Mouse (Mus musculus) kidney, postnatal 14 days (tissue): ENCODE results near the gene Doc2g.
A peak's percentile ranks its signal among the peaks of the same experiment; 100 is the strongest.
"Not testable (repeated sequence)": the region's sequence is repeated elsewhere in the genome, so short reads cannot be mapped to it uniquely, and the experiment has no call there.

Experiments
- DNase-seq: peaks from one replicate; pipeline ENCODE4 v3.0.0; 2022; ENCODE audit warnings: mixed read lengths

The Doc2g gene

GRCm38 (mm10) chr19:4018743-4019583, 15.8 kb downstream of the Doc2g start:
- peak; percentile 90 for DNase-seq

- no peak for DNase-seq
Observed at GRCm38 (mm10) chr19:4023185-4023584, 20.1 kb downstream of the Doc2g start.

DNA sequence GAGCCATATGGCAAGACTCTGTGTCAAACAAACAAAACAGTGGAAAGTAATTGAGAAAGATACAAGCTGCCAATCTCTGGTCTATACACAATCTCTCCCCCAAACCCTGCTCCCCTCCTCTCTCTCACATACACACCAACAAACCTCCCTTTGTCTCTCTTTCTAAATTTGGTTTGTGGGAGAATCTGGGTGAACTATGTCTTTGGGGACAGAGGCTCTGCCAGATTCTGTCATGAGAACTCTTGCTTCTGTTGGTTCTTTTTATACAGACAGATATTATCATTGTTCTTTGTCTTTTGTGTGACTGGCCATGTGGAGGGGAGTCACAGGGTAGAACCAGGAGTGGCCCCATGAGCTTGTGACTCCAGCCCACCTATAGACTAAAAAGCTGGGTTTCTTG, 24.5 kb downstream of the Doc2g start:
- DNase-seq, result no peak

GRCm38 (mm10) chr19:4032668-4033067, 29.6 kb downstream of the Doc2g start:
- DNase-seq, result no peak

- peak; percentile 54 for DNase-seq
Observed at GRCm38 (mm10) chr19:4033298-4033697, 30.2 kb downstream of the Doc2g start.

DNA sequence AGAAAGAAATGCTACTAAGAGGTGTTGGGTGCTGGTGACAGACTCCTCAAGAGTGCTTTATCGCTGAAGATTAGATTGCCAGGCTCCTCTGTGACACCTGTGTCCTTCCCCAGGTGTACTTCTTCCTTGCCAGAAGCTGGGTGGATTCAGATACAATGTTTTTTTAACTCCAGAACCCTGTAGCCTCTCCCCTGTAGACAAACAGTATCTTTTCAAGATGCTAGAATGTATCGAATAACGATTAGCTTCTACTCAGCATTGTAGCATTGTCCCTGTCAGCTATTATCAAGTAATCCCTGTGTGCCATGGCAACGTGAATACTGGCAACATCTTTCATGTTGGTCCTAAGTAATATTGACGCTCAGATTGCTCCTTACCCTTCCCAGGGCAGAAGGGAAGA, 30.6 kb downstream of the Doc2g start:
- DNase-seq, result no peak

DNA sequence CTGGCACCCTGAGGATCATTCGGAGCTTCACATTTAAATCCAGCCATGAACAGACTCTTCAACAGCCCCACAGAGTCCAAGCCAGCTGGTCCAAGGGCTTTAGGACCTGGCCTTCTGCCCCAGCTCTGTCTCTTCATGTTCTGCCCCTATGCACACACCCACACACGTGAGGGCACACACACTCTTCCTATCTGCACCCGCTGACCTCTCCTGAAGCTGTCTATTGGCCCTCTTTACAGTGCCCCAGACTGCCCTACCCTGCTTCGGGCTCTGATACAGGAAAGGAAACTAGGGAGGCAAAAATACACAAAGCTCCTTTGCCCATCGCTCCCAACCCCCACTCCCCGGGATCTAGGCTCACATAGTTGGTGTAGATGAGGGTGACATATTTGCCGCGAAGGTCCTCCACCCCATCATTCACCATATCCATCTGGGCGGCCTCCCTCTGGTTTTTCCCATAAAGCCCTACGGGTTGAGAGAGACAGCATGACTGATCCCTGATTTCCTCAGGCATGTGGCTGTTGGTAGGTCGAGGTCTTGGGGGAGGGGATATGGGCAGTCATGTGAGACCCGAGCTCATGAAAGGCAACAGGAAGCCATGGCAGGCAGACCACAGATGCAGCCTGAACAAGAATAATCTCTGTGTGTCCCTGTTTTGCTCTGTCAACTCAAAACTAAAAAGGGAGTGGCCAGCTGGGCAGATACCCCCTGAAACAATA, 33.4 kb downstream of the Doc2g start:
- DNase-seq, result no peak

GRCm38 (mm10) chr19:4037154-4037787, 34.2 kb downstream of the Doc2g start:
- DNase-seq, result not testable (repeated sequence)

- DNase-seq, result peak; percentile 90
Observed at GRCm38 (mm10) chr19:4037788-4038232, 34.7 kb downstream of the Doc2g start, which contains the start of gene Gstp1. Gene Gstp1 (minus strand): TSS chr19:4037985.

DNA sequence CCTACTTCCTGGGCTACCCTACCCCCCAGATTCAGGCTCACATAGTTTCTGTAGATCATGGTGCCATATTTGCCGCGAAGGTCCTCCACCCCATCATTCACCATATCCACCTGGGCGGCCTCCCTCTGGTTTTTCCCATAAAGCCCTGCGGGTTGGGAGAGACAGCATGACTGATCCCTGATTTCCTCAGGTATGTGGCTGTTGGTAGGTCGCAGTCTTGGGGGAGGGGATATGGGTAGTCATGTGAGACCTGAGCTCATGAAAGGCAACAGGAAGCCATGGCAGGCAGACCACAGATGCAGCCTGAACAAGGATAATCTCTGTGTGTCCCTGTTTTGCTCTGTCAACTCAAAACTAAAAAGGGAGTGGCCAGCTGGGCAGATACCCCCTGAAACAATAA, 37.8 kb downstream of the Doc2g start:
- DNase-seq, result not testable (repeated sequence)

- DNase-seq, result not testable (repeated sequence)
Observed at GRCm38 (mm10) chr19:4041500-4041899, 38.4 kb downstream of the Doc2g start.

GRCm38 (mm10) chr19:4042124-4042523, 39.0 kb downstream of the Doc2g start:
- peak; percentile 28 for DNase-seq

DNA sequence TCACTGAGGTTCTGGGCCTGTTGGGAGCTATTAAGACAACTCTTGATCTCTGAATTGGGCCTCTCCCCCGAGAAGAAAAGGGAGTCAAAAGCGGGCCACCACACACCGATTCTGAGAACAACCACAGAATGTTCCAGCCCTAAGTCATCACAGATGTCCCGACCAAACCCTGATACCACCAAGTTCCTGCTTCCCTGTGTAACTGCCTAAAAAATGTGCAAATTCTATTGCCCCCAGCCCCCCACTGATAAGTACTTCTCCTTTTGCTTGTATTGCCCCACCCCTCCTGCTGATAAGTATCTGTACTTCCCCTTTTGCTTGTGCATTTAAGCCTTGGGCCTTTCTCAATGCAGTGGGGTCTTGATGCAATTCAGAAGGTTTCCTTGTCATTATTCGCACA, 41.0 kb downstream of the Doc2g start:
- DNase-seq, result not testable (repeated sequence)

DNA sequence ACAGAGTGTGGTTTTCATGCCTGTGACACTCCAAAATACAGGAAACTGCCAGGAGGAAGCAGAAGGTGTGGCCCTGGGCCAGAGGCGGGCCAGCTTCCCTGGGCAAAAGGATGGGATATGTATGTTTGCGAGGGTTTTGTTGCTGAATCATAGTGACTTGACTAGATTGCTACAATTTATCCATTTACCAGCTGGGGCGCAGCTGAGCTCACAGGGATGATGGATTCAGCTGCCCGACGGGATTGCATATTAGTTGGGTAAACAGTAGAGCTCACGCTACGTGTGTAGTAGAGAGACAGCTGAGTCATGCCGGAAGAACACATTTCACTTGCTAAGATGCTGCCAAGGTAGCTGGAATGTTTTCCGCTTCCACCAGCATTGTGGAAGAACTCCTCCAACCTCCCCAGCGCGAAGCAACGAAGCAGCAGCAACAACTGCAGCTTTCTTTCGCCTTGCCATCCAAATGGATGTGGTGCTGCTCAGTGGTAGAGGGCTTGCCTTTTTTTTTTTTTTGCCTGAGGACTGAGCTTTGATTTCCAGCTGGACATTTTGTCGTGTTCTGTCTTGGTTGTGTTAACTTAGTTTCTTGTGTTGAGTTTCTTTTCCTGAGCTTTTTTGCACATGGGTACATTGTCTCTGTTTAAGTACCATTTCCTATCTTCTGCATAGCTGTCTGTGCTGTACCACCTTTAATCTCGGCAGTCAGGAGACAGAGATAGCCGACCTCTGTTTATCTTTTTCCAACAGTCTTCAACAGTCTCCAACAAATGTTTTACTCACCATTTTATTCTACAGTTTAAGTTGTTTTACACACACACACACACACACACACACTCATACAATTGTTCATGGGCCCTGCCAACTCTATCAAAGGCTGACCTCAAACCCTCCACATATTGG, 43.1 kb downstream of the Doc2g start, which contains the start of gene Gstp2:
TSS of gene Gstp2 (minus strand) at position 58 of the 900 bp plus-strand sequence.
- DNase-seq, result peak; percentile 88

DNA sequence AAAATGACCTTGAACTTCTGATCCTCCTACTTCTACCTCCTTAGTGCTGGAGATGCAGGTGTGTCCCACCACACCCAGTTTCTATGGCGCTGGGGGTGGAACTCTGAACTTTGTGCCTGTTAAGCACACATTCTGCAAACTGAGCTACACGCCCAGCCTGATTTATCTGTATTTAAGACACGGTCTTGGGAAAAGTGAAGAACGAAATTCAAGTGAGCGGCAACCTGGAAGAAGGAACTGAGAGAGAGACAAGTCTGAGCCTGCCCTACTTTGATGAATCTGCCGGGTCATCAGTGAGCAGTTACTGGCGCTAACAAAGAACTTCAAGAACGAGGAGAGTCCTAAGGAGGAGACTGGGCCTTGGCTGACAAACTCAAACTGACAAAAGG, 43.7 kb downstream of the Doc2g start:
- DNase-seq, result no peak

DNA sequence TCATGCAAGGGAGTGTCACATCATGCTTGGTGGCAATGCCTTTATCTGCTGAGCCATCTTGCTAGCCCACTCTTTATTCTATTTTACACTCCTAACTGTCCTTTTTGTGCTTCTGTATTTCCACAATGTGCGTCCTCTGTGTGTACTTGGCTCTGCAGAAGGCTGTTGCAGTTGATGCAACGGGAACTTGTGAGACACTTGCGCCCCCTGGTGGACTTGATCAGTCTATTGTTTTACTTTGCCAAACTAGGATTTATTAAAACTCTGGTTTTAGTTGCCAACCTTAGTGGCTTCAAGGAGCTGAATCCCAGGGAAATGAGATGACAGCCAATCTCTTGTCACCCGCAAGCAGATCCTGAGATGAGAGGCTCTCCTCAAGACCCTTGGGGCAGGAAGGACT, 44.7 kb downstream of the Doc2g start:
- peak; percentile 85 for DNase-seq

GRCm38 (mm10) chr19:4049069-4049468, 46.0 kb downstream of the Doc2g start:
- not testable (repeated sequence) for DNase-seq

- no peak for DNase-seq
Observed at GRCm38 (mm10) chr19:4051016-4051415, 47.9 kb downstream of the Doc2g start.

- DNase-seq, result peak; percentile 77
Observed at GRCm38 (mm10) chr19:4051741-4052515, 48.8 kb downstream of the Doc2g start.

- DNase-seq, result no peak
Observed at GRCm38 (mm10) chr19:4052516-4053030, 49.5 kb downstream of the Doc2g start.

DNA sequence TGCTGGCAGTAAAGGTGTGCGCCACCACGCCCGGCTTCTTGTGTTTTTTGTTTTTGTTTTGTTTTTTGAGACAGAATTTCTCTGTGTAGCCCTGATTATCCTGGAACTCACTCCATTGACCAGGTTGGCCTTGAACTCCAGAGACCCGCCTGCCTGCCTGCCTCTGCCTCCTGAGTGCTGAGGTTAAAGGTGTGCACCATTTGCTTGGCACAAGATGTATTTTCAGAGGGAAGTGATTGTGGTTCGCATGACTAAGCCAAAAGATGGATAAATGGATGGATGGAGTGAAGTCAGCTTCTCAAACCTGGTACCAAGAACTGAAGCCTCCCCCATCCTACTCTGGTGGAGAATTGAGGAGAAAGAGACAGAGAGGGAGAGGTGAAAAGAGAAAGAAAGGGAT, 51.5 kb downstream of the Doc2g start:
- no peak for DNase-seq
